8 mouse cellular contexts compared by ENCODE assay signal in genomic region chr11:5114931-5115581, GRCm38 (mm10). TPM values are rescaled to one million over a fixed set of nuclear protein-coding genes. Genes with fewer than 3 reads are reported as not detected.
A peak's percentile ranks its signal among the peaks of the same experiment; 100 is the strongest.
DNase-seq lines count a peak whose midpoint lies in the region; ATAC-seq and TF ChIP-seq lines count a peak whose summit lies in the region.

No protein-coding gene starts in this region.

- H3K27me3 ChIP-seq in Patski, result no peaks in the 10 kb centered on the region
- no peaks in the 10 kb centered on the region for H3K27me3 ChIP-seq in hindbrain, embryonic 13.5 days

- DNase-seq in Patski (ENCODE audit: low read depth, low spot score), result peak; percentile 47
- peak; percentile 76 for DNase-seq in cerebellum, adult 9-11 months
- peak; percentile 87 to 91 for DNase-seq in frontal cortex, postnatal 25 days (ENCODE audit: low spot score in 2 of 2)
- DNase-seq in layer of hippocampus, postnatal 14 days (ENCODE audit: low spot score in 2 of 2), result peak; percentile 83 to 86
- peak; percentile 95 for DNase-seq in lung, postnatal 14 days
- peak; percentile 82 for DNase-seq in retina, postnatal 7 days (ENCODE audit: low read depth, low spot score)
- peak; percentile 98 for DNase-seq in thymus, postnatal 4 days

- no peaks in the 10 kb centered on the region for H3K36me3 ChIP-seq in hindbrain, embryonic 13.5 days

- WGBS in hindbrain, embryonic 13.5 days, result 32% methylated on average over 13 of the region's 13 CpGs

- H3K9me3 ChIP-seq in hindbrain, embryonic 13.5 days, result no peaks in the 10 kb centered on the region

- peak; percentile 100 for TF ChIP-seq CTCF in Patski (IDR thresholded peaks at IDR 0.05)

- POLR2A ChIA-PET in Patski (lab: Charles Lee), result interaction anchor here (1.2 kb wide), 1 partner anchor 16 kb away, joined by 4 read pairs; the partner anchor contains the start of gene Ewsr1

- H3K9ac ChIP-seq in hindbrain, embryonic 13.5 days, result no peak overlapping the region

- H3K27ac ChIP-seq in hindbrain, embryonic 13.5 days, result no peak overlapping the region

- no peak overlapping the region for H3K4me3 ChIP-seq in hindbrain, embryonic 13.5 days

- ATAC-seq in Patski, result peak; percentile 73
- peak; percentile 49; the same call in 1 of the 2 replicates for ATAC-seq in hindbrain, embryonic 13.5 days (ENCODE audit: low FRiP score)

- H3K4me1 ChIP-seq in hindbrain, embryonic 13.5 days (replicated peaks), result no peaks in the 10 kb centered on the region

- no peak overlapping the region for H3K4me2 ChIP-seq in hindbrain, embryonic 13.5 days

- CTCF ChIA-PET in Patski (lab: Charles Lee), result interaction anchor here (0.7 to 1.8 kb wide), 24 partner anchors 10 to 376 kb away, joined by 3 to 15 read pairs (median 3); no protein-coding TSS in a partner anchor

- in situ Hi-C loops in Patski (cut with MboI; ENCODE audit: low pct_unique_long_range_greater_than_20kb), result loop anchor here (5.0 to 10.0 kb wide), 3 partner anchors 172 to 367 kb away; no protein-coding TSS in a partner anchor

RNA-seq across cellular contexts. Expression of gene Ewsr1, which starts 16.0 kb away (rescaled TPM):
- polyA plus RNA-seq in Patski (2021), result 420 TPM
- 670 and 686 TPM in 2 replicates for polyA plus RNA-seq in hindbrain, embryonic 13.5 days (2015; fragmentation: Nextera tagmentation; extraction: Ambion mirVana)
- total RNA-seq in layer of hippocampus, postnatal 14 days (2021), result 100 to 1,000 TPM; 289 to 305 TPM

RNA-seq across cellular contexts. Expression of gene Rhbdd3, which starts 16.3 kb away (rescaled TPM):
- polyA plus RNA-seq in Patski (2021), result 35.4 TPM
- 30.9 and 35.6 TPM in 2 replicates for polyA plus RNA-seq in hindbrain, embryonic 13.5 days (2015; fragmentation: Nextera tagmentation; extraction: Ambion mirVana)
- 10 to 100 TPM; 21.9 to 28.1 TPM for total RNA-seq in layer of hippocampus, postnatal 14 days (2021)

RNA-seq across cellular contexts. Expression of gene Emid1, which starts 37.0 kb away (rescaled TPM):
- polyA plus RNA-seq in Patski (2021), result not detected
- polyA plus RNA-seq in hindbrain, embryonic 13.5 days (2015; fragmentation: Nextera tagmentation; extraction: Ambion mirVana), result 13.8 and 15.9 TPM in 2 replicates
- 10 to 100 TPM; 26.1 to 30.4 TPM for total RNA-seq in layer of hippocampus, postnatal 14 days (2021)

RNA-seq across cellular contexts. Expression of gene Gas2l1, which starts 49.9 kb away (rescaled TPM):
- polyA plus RNA-seq in Patski (2021), result 56.3 TPM
- 19.1 and 20.2 TPM in 2 replicates for polyA plus RNA-seq in hindbrain, embryonic 13.5 days (2015; fragmentation: Nextera tagmentation; extraction: Ambion mirVana)
- total RNA-seq in layer of hippocampus, postnatal 14 days (2021), result 10 to 100 TPM; 70.7 to 71.0 TPM

RNA-seq across cellular contexts. Expression of gene Rasl10a, which starts 57.1 kb away (rescaled TPM):
- 2.4 TPM for polyA plus RNA-seq in Patski (2021)
- polyA plus RNA-seq in hindbrain, embryonic 13.5 days (2015; fragmentation: Nextera tagmentation; extraction: Ambion mirVana), result 0.84 and 1.2 TPM in 2 replicates
- 10 to 100 TPM; 45.5 to 53.6 TPM for total RNA-seq in layer of hippocampus, postnatal 14 days (2021)

Comparison
In these comparisons a context has a peak if more than half of its experiments do, and no peak if none do; other contexts are left out.
1. DNase-seq: peak in every context shown above with its lines; median percentile 98 in thymus, postnatal 4 days; 95 in lung, postnatal 14 days; 89 in frontal cortex, postnatal 25 days; 84 in layer of hippocampus, postnatal 14 days; 82 in retina, postnatal 7 days; 76 in cerebellum, adult 9-11 months; 47 in Patski.
2. RNA of gene Emid1, which starts 37.0 kb away (polyA plus RNA-seq): 13.8 to 15.9 TPM in hindbrain, embryonic 13.5 days; not detected in Patski (single experiment); every median in the first group is over 10 times any median in the second.